Mouse (Mus musculus) embryonic stem cell, embryonic (primary cell): Measurements from ENCODE around the gene Ttc28.
"Not testable (repeated sequence)": the region's sequence is repeated elsewhere in the genome, so short reads cannot be mapped to it uniquely, and the experiment has no call there.

Experiments used
- CTCF ChIA-PET, 4 experiments: fragments of 300-600 bp in 2 of 4; fragments of 350-600 bp in 2 of 4; sonication (Branson Sonifier 250); formaldehyde crosslinking; loops; one replicate each; lab custom pipeline; 2022; ENCODE audit warnings: inconsistent platforms in 2 of 4; lab: Charles Lee
- POLR2A ChIA-PET, 4 experiments: fragments of 300-600 bp in 2 of 4; fragments of 350-600 bp in 2 of 4; sonication (Branson Sonifier 250); formaldehyde crosslinking; loops; one replicate each; lab custom pipeline; 2022; ENCODE audit warnings: antibody characterized with exemption in 4 of 4, inconsistent platforms in 1 of 4; lab: Charles Lee

Ttc28 gene

GRCm38 (mm10) chr5:110879584-110880374 lies at the start of gene Ttc28:
Gene Ttc28, plus strand, starts transcription at chr5:110879803.
- CTCF ChIA-PET: interaction anchor here in 3 of 4 experiments (0.5 to 1.5 kb wide), 5 partner anchors 39 to 390 kb away, joined by 3 to 7 read pairs (median 3); no protein-coding TSS in a partner anchor
- POLR2A ChIA-PET: interaction anchor here (0.6 to 2.7 kb wide), 37 partner anchors 9 to 1465 kb away, joined by 3 to 14 read pairs (median 4); partner anchors contain the start of genes Ep400 (in 2 of the 4) and Ulk1 (in 2 of the 4)

- ChIA-PET CTCF (interaction anchor here in 2 of 4 experiments (0.8 to 1.1 kb wide), 2 partner anchors 43 kb away, joined by 4 to 5 read pairs; no protein-coding TSS in a partner anchor), POLR2A (interaction anchor here in 3 of 4 experiments (0.6 to 5.3 kb wide), 13 partner anchors 9 to 60 kb away, joined by 3 to 29 read pairs (median 5); partner anchors contain the start of genes Ulk1 (in 3 of the 3) and Ep400 (in 1 of the 3))
Observed at GRCm38 (mm10) chr5:110831036-110831720, 48.4 kb upstream of the Ttc28 start.

DNA sequence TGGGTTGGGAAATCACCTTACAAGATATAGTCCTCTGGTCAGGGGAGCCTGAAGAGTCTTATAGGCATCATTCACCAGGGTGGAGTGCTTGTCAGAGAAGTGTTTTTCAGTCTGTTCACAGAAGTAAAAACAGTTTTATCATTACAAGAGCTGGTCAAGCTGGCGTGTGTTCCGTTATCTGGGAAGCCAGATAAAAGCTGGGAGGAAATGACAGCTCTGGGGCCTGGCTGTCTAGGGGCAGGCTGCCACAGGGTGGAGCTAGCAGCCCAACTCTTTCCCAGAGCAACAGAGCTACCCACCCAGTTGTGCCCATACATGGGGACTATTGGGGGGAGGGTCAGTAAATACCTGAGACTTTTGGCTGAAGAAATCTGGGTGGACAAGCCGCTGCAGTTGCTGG lies 43.6 kb upstream of the Ttc28 start:
- POLR2A ChIA-PET: interaction anchor here in 3 of 4 experiments (0.6 to 3.0 kb wide), 17 partner anchors 9 to 184 kb away, joined by 3 to 24 read pairs (median 5); partner anchors contain the start of genes Ep400 (in 2 of the 3), Ulk1 (in 2 of the 3), Pus1 (in 1 of the 3) and Ttc28 (in 1 of the 3)

GRCm38 (mm10) chr5:110838016-110838415 lies 41.6 kb upstream of the Ttc28 start:
- POLR2A ChIA-PET: interaction anchor here in 2 of 4 experiments (0.5 to 5.6 kb wide), 4 partner anchors 28 to 439 kb away, joined by 3 to 64 read pairs (median 4); partner anchors contain the start of gene Ulk1 (in 1 of the 2)
- CTCF ChIA-PET: not testable (repeated sequence)

More for the DNA sequence above, 43.6 kb upstream of the Ttc28 start:
- CTCF ChIA-PET: interaction anchor here (0.6 to 2.7 kb wide), 13 partner anchors 9 to 434 kb away, joined by 3 to 14 read pairs (median 4); partner anchors contain the start of gene Ulk1 (in 1 of the 4)

GRCm38 (mm10) chr5:110839038-110839677 lies 40.4 kb upstream of the Ttc28 start:
- ChIA-PET CTCF (interaction anchor here (0.5 to 2.8 kb wide), 8 partner anchors 12 to 479 kb away, joined by 3 to 15 read pairs (median 4); partner anchors contain the start of gene Ulk1 (in 1 of the 4)), POLR2A (interaction anchor here (0.6 to 5.8 kb wide), 14 partner anchors 14 to 68 kb away, joined by 3 to 64 read pairs (median 6); partner anchors contain the start of genes Ulk1 (in 2 of the 4) and Ep400 (in 1 of the 4))

DNA sequence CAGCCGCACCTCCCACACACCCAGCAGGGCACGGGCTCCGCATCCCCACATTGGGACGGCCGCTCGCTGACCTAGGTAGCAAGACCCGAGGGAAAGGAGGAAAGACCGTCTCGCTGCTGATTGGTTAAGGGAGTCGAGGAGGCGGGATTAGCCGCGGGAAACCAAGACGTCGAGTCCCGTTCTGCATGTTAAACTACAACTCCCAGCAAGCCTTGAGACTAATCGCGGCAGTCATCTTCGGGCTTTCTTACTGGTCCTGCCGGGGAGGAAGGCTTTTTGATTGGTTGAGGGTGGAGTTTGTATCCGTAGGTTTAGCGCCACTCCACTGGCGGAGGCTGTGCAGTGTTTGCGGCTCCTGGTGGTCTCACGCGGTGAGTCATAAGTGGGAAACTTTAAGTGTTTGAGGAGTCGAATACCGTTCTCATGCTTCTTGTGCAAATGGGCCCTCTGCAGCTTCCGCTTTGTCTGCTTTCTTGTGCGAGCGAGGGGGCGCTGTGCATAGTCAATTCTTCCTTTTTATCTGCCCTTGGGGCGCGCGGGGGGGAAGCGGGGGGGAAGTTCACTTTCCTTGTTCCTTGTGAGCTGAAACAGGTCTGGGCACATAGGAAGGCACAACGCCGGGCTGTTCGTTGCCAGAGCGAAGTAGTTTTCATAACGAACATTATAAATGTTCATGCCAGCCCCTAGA lies 39.8 kb upstream of the Ttc28 start, which contains the start of the genes Hscb and Chek2:
Gene Hscb, minus strand, starts transcription at position 100 of the 688 bp plus-strand sequence.
Gene Chek2, plus strand, starts transcription at position 302 of the 688 bp plus-strand sequence.
- ChIA-PET POLR2A (interaction anchor here (0.6 to 5.8 kb wide), 42 partner anchors 8 to 436 kb away, joined by 3 to 64 read pairs (median 6); partner anchors contain the start of genes Ep400 (in 3 of the 4), Ulk1 (in 3 of the 4) and Ttc28 (in 2 of the 4)), CTCF (interaction anchor here (0.5 to 3.4 kb wide), 34 partner anchors 11 to 523 kb away, joined by 3 to 37 read pairs (median 4); partner anchors contain the start of genes Ep400 (in 2 of the 4), Ttc28 (in 1 of the 4) and Ulk1 (in 1 of the 4))

DNA sequence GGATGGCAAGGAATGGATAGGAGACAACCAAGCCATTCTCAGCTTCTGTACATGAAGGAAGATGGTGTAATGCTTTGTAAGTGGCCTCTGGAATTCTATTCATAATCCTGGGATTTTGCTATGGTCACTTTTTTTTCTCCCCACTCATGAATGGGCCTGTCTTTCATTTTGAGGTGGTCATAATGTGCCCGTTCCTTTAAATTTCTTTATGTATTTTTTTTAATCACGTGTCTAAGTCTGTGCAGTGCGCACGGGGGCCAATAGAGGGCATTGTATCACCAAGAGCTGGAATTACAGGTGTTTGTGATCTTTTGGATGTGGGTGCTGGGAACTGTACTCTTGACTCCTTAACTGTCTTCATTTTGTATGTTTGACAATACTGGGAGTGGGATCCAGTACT lies 39.1 kb upstream of the Ttc28 start:
- ChIA-PET CTCF (interaction anchor here (0.6 to 3.4 kb wide), 38 partner anchors 10 to 523 kb away, joined by 3 to 37 read pairs (median 4); partner anchors contain the start of genes Ep400 (in 3 of the 4), Fbrsl1 (in 1 of the 4), Ttc28 (in 1 of the 4) and Ulk1 (in 1 of the 4)), POLR2A (interaction anchor here (0.6 to 5.8 kb wide), 48 partner anchors 9 to 436 kb away, joined by 3 to 64 read pairs (median 6); partner anchors contain the start of genes Ep400 (in 3 of the 4), Ulk1 (in 3 of the 4) and Ttc28 (in 2 of the 4))

DNA sequence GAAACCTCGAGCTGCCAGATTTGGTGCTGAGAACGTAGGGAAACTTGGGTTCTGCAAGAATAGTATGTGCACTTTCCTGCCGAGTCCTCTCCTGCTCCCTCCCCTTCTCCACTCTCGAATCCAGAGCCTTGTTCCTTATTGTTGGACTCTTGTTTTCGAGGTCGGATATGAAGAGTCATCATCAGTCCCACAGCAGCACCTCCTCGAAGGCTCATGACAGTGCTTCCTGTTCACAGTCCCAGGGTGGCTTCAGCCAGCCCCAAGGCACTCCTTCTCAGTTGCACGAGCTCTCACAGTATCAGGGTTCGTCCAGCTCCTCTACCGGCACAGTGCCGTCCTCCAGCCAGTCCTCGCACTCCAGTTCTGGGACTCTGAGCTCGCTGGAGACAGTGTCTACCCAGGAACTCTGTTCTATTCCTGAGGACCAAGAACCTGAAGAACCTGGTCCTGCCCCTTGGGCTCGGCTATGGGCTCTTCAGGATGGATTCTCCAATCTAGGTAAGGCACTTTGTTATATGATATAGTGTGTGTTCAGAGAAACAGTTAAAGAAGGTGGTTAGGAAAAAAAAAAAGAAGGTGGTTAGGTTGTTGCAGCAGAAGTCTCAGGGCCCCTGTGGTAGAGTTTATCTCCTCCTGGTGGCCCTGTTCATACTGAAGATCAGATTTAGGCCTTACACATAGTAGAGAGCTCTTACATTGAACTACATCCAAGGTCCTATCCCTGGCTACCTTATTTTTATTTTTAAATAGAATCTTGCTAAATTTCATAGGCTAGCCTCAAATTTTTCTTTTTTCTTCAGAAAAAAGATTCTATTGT lies 38.3 kb upstream of the Ttc28 start:
- ChIA-PET POLR2A (interaction anchor here (0.6 to 5.8 kb wide), 54 partner anchors 9 to 435 kb away, joined by 3 to 64 read pairs (median 5); partner anchors contain the start of genes Ep400 (in 3 of the 4), Ulk1 (in 3 of the 4) and Ttc28 (in 2 of the 4)), CTCF (interaction anchor here (0.5 to 3.4 kb wide), 43 partner anchors 9 to 463 kb away, joined by 3 to 37 read pairs (median 4); partner anchors contain the start of genes Ep400 (in 3 of the 4), Fbrsl1 (in 1 of the 4), Ttc28 (in 1 of the 4) and Ulk1 (in 1 of the 4))

GRCm38 (mm10) chr5:110852990-110853389 lies 26.6 kb upstream of the Ttc28 start:
- CTCF ChIA-PET: interaction anchor here in 2 of 4 experiments (1.2 to 1.9 kb wide), 3 partner anchors 12 to 417 kb away, joined by 4 to 9 read pairs (median 6); no protein-coding TSS in a partner anchor

GRCm38 (mm10) chr5:110857091-110857490 lies 22.5 kb upstream of the Ttc28 start:
- POLR2A ChIA-PET: no interaction called here
- CTCF ChIA-PET: no interaction called here

More at GRCm38 (mm10) chr5:110852990-110853389, 26.6 kb upstream of the Ttc28 start:
- POLR2A ChIA-PET: interaction anchor here in 3 of 4 experiments (0.6 to 2.1 kb wide), 6 partner anchors 9 to 263 kb away, joined by 3 to 14 read pairs (median 5); no protein-coding TSS in a partner anchor

DNA sequence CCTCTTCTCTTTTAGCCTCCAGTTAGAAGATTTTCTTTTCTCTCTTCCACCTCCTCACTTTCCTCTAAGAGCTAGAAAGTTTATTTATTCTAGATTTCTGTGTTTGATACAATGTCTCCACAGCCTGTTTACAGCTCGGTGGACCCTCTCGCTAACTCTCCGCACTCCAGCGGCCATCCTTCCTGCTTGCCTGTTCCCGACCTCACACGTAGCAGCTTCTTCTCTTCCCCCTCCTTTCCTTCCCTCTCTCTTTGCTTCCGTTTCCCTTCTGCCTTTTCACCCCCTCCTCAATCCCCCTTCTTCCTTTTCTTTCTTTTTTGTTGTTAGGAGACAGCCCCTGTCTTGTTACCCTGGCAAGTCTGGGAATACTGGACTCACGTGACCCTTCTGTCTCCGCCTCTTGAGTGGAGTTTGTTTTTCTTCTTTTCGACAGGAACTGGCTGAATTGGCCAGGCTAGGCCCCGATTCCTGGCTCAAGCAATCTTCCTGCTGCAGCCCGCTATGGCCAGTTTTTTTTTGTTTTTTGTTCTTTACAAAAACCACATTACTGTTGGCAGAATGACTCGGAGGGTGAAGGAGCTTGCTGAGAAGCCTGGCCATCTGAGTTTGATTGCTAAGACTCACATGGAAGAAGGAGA lies 20.5 kb upstream of the Ttc28 start:
- ChIA-PET CTCF (interaction anchor here (0.8 to 1.7 kb wide), 6 partner anchors 18 to 411 kb away, joined by 3 to 4 read pairs (median 3); no protein-coding TSS in a partner anchor), POLR2A (interaction anchor here in 3 of 4 experiments (0.8 to 2.1 kb wide), 7 partner anchors 11 to 69 kb away, joined by 3 to 13 read pairs (median 4); partner anchors contain the start of genes Ttc28 (in 1 of the 3) and Ulk1 (in 1 of the 3))

- POLR2A ChIA-PET: interaction anchor here in 3 of 4 experiments (0.6 to 2.1 kb wide), 8 partner anchors 15 to 106 kb away, joined by 3 to 13 read pairs (median 4); partner anchors contain the start of gene Ulk1 (in 1 of the 3)
- CTCF ChIA-PET: interaction anchor here in 3 of 4 experiments (1.2 to 1.5 kb wide), 3 partner anchors 72 to 409 kb away, joined by 3 read pairs; no protein-coding TSS in a partner anchor
Observed at GRCm38 (mm10) chr5:110860445-110860844, 19.2 kb upstream of the Ttc28 start.

DNA sequence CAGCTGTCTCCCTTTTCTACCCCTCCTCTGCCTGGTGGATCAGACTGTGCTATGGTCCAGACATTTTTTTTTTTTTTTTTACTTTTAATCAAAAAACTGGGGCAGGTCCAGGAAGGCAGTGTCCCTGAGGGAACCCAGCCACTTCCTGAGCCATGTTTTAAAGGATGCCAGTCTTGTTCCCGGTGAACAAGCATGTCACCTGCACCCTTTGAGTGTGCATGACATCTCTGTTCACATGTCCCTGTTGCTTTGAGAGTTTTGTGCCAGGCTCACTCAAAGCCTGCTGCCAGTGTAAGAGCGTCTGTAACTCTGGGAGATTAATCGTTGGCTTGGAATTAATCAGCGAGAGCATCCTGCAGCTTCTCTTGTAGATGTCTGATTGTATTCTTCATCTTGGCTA lies 11.1 kb upstream of the Ttc28 start:
- ChIA-PET POLR2A (interaction anchor here in 3 of 4 experiments (0.7 to 1.6 kb wide), 6 partner anchors 9 to 43 kb away, joined by 3 to 5 read pairs (median 5); partner anchors contain the start of gene Ttc28 (in 1 of the 3)), CTCF (interaction anchor here in 2 of 4 experiments (0.7 to 1.1 kb wide), 2 partner anchors 340 to 401 kb away, joined by 3 read pairs; no protein-coding TSS in a partner anchor)

- ChIA-PET CTCF (interaction anchor here in 1 of 4 experiments (0.9 kb wide), 1 partner anchor 400 kb away, joined by 3 read pairs; no protein-coding TSS in a partner anchor), POLR2A (interaction anchor here in 3 of 4 experiments (0.6 to 2.9 kb wide), 13 partner anchors 9 to 116 kb away, joined by 3 to 11 read pairs (median 3); partner anchors contain the start of gene Ttc28 (in 2 of the 3))
Observed at GRCm38 (mm10) chr5:110869242-110869669, 10.3 kb upstream of the Ttc28 start.
